Mouse (Mus musculus): ENCODE results near the gene Cldn10.

Cldn10 gene

DNA sequence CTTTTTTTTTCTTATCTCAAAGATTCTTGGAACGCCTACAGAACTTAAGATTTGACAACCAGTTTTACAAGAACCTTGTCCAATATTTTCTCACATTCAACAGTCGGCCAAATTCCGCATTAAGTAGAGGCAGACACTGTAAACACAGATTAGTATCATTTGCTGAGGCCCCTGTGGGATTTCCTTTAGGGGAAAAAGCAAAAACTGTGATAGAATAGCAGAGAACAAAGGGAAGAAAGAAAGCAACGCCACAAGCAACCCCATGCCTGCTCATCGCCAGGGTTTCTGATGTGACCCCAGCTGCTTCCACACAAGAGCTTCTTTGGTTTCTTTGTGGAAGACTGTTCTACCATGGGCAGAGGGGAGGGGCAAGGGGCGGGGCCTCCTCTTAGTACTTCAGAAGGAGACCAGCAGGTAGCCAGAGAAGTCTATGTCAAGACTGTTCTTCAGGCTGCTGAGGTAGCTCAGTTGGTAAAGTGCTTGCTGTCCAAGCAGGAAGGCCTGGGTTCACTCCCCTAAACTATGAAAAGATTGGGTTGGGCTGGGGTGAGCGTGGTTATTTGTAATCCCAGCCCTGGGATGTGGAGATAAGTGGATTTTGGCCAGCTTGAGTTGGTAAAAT lies 39.7 kb downstream of the Cldn10 start:
- no peak for DNase-seq (ENCODE audit: low spot score in 2 of 2)

GRCm38 (mm10) chr14:118829331-118830095 lies 41.8 kb downstream of the Cldn10 start:
- no peak for DNase-seq (ENCODE audit: low spot score in 2 of 2)

GRCm38 (mm10) chr14:118831597-118831996 lies 43.9 kb downstream of the Cldn10 start:
- DNase-seq (ENCODE audit: low spot score in 2 of 2): no peak

GRCm38 (mm10) chr14:118833241-118833640 lies 45.5 kb downstream of the Cldn10 start:
- no peak for DNase-seq (ENCODE audit: low spot score in 2 of 2)

GRCm38 (mm10) chr14:118834313-118834712 lies 46.6 kb downstream of the Cldn10 start:
- DNase-seq (ENCODE audit: low spot score in 2 of 2): peak; percentile 51 to 58

DNA sequence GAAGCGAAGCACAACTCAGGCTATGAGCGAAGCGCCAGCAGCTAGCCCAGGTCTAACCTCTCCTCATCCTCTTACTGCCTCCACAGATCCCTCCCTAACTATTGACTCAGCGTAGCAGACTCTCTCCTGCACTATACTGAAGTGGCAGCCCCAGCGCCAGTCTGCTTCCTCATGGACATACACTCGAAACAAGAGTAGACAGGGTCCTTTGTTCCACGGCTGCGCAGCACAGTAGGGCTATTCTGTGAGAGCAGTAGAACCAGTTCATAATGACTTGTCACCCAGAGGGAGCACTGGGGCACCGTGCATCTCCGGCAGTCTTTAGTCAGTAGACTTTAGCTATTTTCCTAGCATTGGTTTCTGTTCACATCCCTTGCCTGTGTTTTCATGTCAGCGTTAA lies 48.4 kb downstream of the Cldn10 start:
- DNase-seq (ENCODE audit: low spot score in 2 of 2): no peak

DNA sequence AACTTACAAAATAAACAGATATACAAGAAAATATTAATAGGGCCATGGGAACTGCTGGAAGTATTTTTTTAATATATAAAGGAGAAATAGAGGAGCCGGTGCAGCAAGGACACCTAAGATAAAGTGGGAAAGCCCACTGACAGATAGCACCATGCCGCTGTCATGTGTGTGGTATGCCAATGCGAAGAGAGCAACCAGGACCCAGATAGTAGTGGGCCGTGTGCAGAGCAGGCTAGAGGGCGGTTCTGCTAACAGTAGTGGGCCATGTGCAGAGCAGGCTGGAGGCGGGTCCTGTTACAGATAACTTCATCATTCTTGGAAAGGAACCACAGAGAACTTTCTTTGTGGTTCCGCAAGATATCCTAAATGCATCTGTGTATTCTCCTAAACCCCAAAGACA lies 49.0 kb downstream of the Cldn10 start:
- DNase-seq (ENCODE audit: low spot score in 2 of 2): no peak

DNA sequence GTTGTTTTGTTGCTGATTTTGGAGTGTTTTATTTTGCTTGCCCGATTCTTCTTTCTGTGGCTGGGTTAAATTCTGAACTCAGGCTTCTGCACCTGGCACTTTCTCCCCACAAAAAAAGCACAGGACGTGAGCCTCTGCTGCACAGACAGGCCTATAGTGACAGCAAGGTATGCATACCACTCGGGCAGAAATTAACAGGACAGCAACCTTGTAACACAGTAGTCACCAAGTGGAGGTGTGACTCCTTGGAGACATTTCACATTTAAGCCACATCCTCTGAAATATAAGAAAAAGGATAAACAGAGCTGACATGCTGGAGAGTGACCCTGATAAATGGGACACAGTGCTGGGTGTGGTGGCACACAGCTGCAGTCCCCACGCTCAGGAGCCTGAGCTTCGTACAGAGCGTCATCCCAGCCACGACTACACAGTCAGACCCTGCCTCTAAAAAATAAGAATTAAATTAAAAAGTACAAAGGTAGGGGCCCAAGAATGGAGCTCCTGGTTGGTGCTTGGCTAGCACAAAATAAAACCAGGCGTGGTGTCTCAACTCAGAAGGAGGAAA lies 50.9 kb downstream of the Cldn10 start:
- peak; percentile 42 to 45 for DNase-seq (ENCODE audit: low spot score in 2 of 2)

DNA sequence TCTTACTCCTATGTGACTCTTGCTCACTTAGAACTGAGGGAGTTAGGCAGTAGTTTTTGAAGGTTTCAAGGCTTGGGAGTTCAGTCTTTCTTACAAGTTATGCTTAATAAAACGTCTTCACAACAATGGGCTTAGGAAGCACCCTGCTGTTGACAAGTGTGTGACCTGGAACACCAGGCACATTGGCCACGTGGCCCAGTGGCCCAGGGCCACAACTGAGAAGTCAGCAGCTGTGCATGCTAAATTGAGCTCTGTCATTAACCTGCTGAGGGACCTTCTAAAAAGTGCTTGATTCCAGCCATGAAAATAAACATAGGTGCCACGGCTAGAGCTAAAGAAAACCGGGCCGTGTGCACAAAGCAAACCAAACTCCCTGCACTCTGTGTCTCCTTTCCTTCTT lies 51.7 kb downstream of the Cldn10 start:
- DNase-seq (ENCODE audit: low spot score in 2 of 2): no peak

DNA sequence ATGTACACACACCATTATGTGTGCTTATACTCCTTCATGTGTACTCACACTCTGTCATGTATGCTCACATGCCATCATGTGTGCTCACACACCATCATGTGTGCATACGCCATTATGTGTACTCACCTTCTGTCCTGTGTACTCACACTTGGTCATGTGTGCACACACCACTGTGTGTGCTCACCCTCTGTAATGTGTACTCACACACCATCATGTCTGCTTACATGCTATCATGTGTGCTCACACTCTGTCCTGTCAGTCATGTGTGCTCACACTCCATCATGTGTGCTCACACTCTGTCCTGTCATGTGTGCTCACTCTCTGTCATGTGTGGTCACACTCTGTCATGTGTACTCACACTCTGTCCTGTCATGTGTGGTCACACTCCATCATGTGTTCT lies 52.3 kb downstream of the Cldn10 start:
- DNase-seq (ENCODE audit: low spot score in 2 of 2): no peak

- DNase-seq (ENCODE audit: low spot score in 2 of 2): no peak
Observed at GRCm38 (mm10) chr14:118842353-118842752, 54.6 kb downstream of the Cldn10 start.

DNA sequence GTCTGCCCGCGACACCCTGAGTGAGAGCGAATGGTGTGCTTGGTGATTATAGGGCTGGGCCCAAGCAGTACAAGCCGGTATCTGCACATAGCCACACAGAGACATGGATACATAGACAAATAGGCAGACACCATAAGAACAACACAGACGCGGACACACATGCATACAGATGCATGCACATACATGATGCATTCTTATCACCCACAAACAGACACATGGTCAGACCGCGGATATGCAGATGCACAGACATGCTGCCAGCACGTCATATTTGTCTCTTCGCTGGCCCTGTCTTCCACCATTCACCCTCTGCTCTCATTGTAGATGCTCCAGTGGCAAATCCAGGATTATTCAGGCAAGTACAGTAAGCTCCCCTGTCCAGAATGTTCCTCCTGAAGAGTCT lies 59.1 kb downstream of the Cldn10 start:
- DNase-seq (ENCODE audit: low spot score in 2 of 2): no peak

- no peak for DNase-seq (ENCODE audit: low spot score in 2 of 2)
Observed at GRCm38 (mm10) chr14:118848171-118848570, 60.5 kb downstream of the Cldn10 start.

- DNase-seq (ENCODE audit: low spot score in 2 of 2): no peak
Observed at GRCm38 (mm10) chr14:118850011-118850695, 62.4 kb downstream of the Cldn10 start.

GRCm38 (mm10) chr14:118850696-118851035 lies 63.0 kb downstream of the Cldn10 start:
- DNase-seq (ENCODE audit: low spot score in 2 of 2): no peak

DNA sequence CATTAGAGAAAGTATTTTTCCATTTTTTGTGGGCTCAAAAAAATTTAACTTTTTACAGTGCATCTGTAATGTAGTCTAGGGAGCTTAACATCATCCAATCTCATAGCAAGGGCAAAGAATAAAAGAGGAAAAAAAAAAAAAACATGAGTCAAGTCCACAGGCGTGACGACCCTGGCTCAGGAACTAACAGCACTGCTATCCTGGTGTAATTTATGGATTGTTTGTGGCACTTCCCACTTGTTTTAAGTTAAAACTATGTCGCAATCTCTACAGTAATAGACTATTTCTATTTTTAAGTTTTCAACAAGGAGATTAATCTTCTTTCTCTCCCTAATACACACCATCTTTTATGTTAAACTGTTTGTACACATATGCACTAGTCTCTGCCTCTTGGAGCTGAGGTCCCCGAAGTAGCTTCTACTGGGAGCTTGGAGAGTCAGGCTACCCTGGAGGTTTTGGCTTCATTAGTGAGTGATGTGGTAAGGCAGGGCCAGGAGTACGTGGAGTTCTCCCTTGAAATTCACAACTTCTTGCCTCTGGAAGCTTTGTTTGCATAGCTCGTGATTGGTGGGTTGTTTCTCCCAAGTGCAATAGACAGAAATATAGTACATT lies 63.9 kb downstream of the Cldn10 start:
- no peak for DNase-seq (ENCODE audit: low spot score in 2 of 2)

GRCm38 (mm10) chr14:118854371-118855114 lies 66.8 kb downstream of the Cldn10 start:
- DNase-seq (ENCODE audit: low spot score in 2 of 2): peak; percentile 17 to 32

GRCm38 (mm10) chr14:118855141-118855800 lies 67.6 kb downstream of the Cldn10 start:
- DNase-seq (ENCODE audit: low spot score in 2 of 2): peak; percentile 16 to 39

DNA sequence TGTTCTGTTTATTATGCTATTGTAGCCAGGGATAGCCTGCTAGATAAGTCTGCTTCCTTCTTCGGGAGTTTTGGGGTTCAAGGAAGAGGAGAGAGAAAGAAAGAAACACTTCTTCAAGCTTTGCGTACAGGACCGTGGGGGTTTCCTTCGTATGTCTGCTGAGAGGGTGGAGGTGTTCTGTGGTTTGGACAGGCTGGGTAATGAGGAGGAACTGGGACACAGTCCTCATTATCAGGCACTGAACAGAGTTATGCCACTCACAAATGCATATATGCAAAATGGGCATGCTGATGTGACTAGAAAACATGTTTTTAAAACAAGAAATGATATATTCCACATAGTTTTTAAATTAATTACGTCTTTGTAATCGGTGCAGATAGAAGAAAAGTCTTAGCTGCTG lies 68.9 kb downstream of the Cldn10 start:
- no peak for DNase-seq (ENCODE audit: low spot score in 2 of 2)

DNA sequence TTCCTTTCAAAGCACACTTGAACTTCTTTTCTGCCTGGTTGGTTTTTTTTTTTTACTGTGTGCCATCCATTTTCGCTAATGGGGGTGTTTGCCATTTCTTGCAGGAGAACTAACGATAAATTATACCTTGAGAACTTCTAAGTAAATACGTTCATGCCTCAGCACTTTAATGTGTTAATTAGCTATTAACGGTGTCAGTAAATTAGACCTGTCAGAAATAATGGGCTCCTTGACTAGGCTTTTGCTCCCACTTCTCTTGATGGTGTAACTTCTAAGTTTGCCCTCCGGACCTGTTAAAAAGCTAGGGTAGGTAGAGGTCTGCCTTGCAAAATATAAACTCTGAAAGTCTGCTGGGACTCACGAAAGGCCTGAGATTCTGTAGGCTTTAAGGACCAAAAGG lies 70.6 kb downstream of the Cldn10 start:
- DNase-seq (ENCODE audit: low spot score in 2 of 2): no peak

DNA sequence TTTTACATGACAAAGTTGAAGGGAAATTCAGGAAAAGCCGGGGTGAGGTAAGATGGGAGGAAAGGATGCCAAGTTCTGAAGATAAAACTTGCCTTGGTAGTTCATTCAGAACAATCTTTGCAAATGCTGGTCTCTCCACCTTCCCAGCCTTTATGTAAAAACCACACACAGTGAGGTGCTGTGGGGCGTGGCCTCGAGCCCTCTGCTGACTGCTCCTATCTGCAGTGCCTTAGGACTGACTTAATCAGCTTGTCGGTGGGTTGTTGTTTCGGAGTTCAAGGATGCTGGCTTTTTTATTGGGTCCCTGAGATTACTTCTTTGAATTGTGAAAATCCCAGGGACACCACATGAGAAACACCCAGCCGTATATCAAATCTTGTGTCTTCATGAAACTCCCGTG lies 74.5 kb downstream of the Cldn10 start:
- no peak for DNase-seq (ENCODE audit: low spot score in 2 of 2)

All from thymus, postnatal 10 days (tissue).